Mouse (Mus musculus): Measurements from ENCODE around the gene Mpv17l. TPM values are rescaled to one million over a fixed set of nuclear protein-coding genes. Genes with fewer than 3 reads are reported as not detected.

The Mpv17l gene
- total RNA-seq, 2 experiments from 2014 or later, result 73.7 to 74.7 TPM

Other genes starting within 250 kb of the Mpv17l start
- gene Parn, start 235.0 kb upstream of the Mpv17l start, total RNA-seq (2021), result 10 to 100 TPM; 30.9 to 33.0 TPM
- gene Bfar, start 231.3 kb upstream of the Mpv17l start, total RNA-seq (2021), result 10 to 100 TPM; 38.8 to 39.5 TPM
- gene 3110001I22Rik, start 231.2 kb upstream of the Mpv17l start, total RNA-seq (2021), result 1 to 10 TPM; 4.2 to 4.8 TPM
- gene Pla2g10, start 172.2 kb upstream of the Mpv17l start, total RNA-seq (2021), result not detected
- gene Rrn3, start 122.5 kb upstream of the Mpv17l start, total RNA-seq (2021), result 10 to 100 TPM; 44.8 to 46.5 TPM
- gene Ntan1, start 84.3 kb upstream of the Mpv17l start, total RNA-seq (2021), result 10 to 100 TPM; 91.3 to 94.8 TPM
- gene Pdxdc1, start within 50 bp of the Mpv17l start, total RNA-seq (2021), result 10 to 100 TPM; 77.4 to 84.8 TPM
- 100 to 1,000 TPM; 271 to 281 TPM for gene 2900011O08Rik, start 83.4 kb downstream of the Mpv17l start, total RNA-seq (2021)
- 1 to 10 TPM; 1.4 to 1.7 TPM for gene Ifitm7, start 83.7 kb downstream of the Mpv17l start, total RNA-seq (2021)

All from layer of hippocampus, postnatal 10 days (tissue).